In genomic region chr2:71157881-71158280, GRCm38 (mm10) we compare ENCODE assay signal across 22 mouse cellular contexts. TPM values are rescaled to one million over a fixed set of nuclear protein-coding genes. Genes with fewer than 3 reads are reported as not detected.
DNase-seq lines count a peak whose midpoint lies in the region; ATAC-seq and TF ChIP-seq lines count a peak whose summit lies in the region.
"Had no signal": no experiment of that assay in that cellular context is flagged by ENCODE, and none has a peak within 500 bp of the region (broad histone marks: within the 10 kb centered on the region; RNA-seq: fewer than 3 reads in every experiment).

No protein-coding gene starts in this region.

- no peak for TF ChIP-seq POLR2A in testis, adult 2 months (IDR thresholded peaks at IDR 0.05; ENCODE audit: control insufficient read depth, low read depth, low read length)

- no peaks in the 10 kb centered on the region for H3K36me3 ChIP-seq in midbrain, embryonic 11.5 days (ENCODE audit: control insufficient read depth, insufficient read depth, low read length)
- no peaks in the 10 kb centered on the region for H3K36me3 ChIP-seq in midbrain, embryonic 15.5 days (replicated peaks)
- H3K36me3 ChIP-seq in testis, adult 2 months (ENCODE audit: control insufficient read depth, insufficient read depth, low read length): no peaks in the 10 kb centered on the region
- H3K36me3 ChIP-seq: G1E had no signal

- ATAC-seq in midbrain, embryonic 11.5 days (ENCODE audit: low FRiP score): no peak
- ATAC-seq in midbrain, embryonic 15.5 days (replicated peaks): no peak
- ATAC-seq: activated CD4-positive, CD25-positive, alpha-beta regulatory T cell, adult 4 months; CD4-positive, CD25-positive, alpha-beta regulatory T cell, adult 4 months; Patski had no signal

- TF ChIP-seq CTCF in testis, adult 2 months (IDR thresholded peaks at IDR 0.05; ENCODE audit: control insufficient read depth, insufficient read depth, insufficient replicate concordance, low read depth, low read length): no peak

- H3K9me3 ChIP-seq in midbrain, embryonic 11.5 days (ENCODE audit: control insufficient read depth, low read length): no peaks in the 10 kb centered on the region
- H3K9me3 ChIP-seq in midbrain, embryonic 15.5 days: no peaks in the 10 kb centered on the region
- H3K9me3 ChIP-seq: G1E had no signal

- H3K27me3 ChIP-seq in midbrain, embryonic 11.5 days (ENCODE audit: control insufficient read depth, insufficient read depth, low read length): no peaks in the 10 kb centered on the region
- H3K27me3 ChIP-seq in midbrain, embryonic 15.5 days (replicated peaks): no peaks in the 10 kb centered on the region
- H3K27me3 ChIP-seq in testis, adult 2 months (ENCODE audit: control insufficient read depth, insufficient read depth, low read length): no peaks in the 10 kb centered on the region
- H3K27me3 ChIP-seq: CH12.LX, Patski had no signal

- 94% methylated on average over 8 of the region's 8 CpGs for WGBS in midbrain, embryonic 11.5 days
- 94% methylated on average over 8 of the region's 8 CpGs for WGBS in midbrain, embryonic 15.5 days

- no peak overlapping the region for H3K4me2 ChIP-seq in midbrain, embryonic 11.5 days
- H3K4me2 ChIP-seq in midbrain, embryonic 15.5 days: no peak overlapping the region

- no peak overlapping the region for H3K27ac ChIP-seq in midbrain, embryonic 11.5 days (ENCODE audit: low read depth, low read length)
- H3K27ac ChIP-seq in midbrain, embryonic 15.5 days: no peak overlapping the region
- peak overlapping the region; percentile 99 for H3K27ac ChIP-seq in testis, adult 2 months (ENCODE audit: control insufficient read depth, insufficient read depth, low read depth, low read length)

- no peak overlapping the region for H3K4me3 ChIP-seq in midbrain, embryonic 11.5 days (ENCODE audit: low read depth, low read length)
- H3K4me3 ChIP-seq in midbrain, embryonic 15.5 days: no peak overlapping the region
- H3K4me3 ChIP-seq in testis, adult 2 months (ENCODE audit: control insufficient read depth, low read depth, low read length): no peak overlapping the region

- DNase-seq in heart, adult 11 months: peak; percentile 68
- DNase-seq in heart, postnatal 4 days: no peak
- DNase-seq in midbrain, embryonic 11.5 days (ENCODE audit: low spot score, missing footprints): peak; percentile 73
- no peak for DNase-seq in testis, postnatal 10 days (ENCODE audit: low spot score)
- DNase-seq: adrenal gland, adult 2 months; adrenal gland, adult 8-10 months; adrenal gland, postnatal 10 days; adrenal gland, postnatal 14 days; adrenal gland, postnatal 25 days; adrenal gland, postnatal 36 days; B cell, adult 2 months; cerebellum, adult 11 months; cerebellum, adult 11-12 months; cerebellum, adult 18-20 months had no signal

- H3K9ac ChIP-seq in midbrain, embryonic 11.5 days (ENCODE audit: low read length): no peak overlapping the region
- no peak overlapping the region for H3K9ac ChIP-seq in midbrain, embryonic 15.5 days

- H3K4me1 ChIP-seq in midbrain, embryonic 11.5 days (ENCODE audit: control insufficient read depth, insufficient read depth, low read length): peaks cover 3% of the 10 kb centered on the region; the same call in 1 of the 2 replicates
- H3K4me1 ChIP-seq in midbrain, embryonic 15.5 days: peaks cover 13% of the 10 kb centered on the region
- peaks cover 3% of the 10 kb centered on the region for H3K4me1 ChIP-seq in testis, adult 2 months (ENCODE audit: control insufficient read depth, insufficient read depth, low read length)

RNA-seq across cellular contexts. Expression of gene Cybrd1, which starts 40.2 kb away (rescaled TPM):
- total RNA-seq in heart, postnatal 4 days (2021): 1 to 10 TPM; 1.2 to 1.3 TPM
- 0.22 and 0.26 TPM in 2 replicates for polyA plus RNA-seq in midbrain, embryonic 11.5 days (2014; fragmentation: Nextera tagmentation; extraction: Ambion mirVana)
- 2.1 and 2.9 TPM in 2 replicates for polyA plus RNA-seq in midbrain, embryonic 15.5 days (2015; fragmentation: Nextera tagmentation; extraction: Ambion mirVana)
- 1.9 and 2.5 TPM in 2 replicates for polyA plus RNA-seq in testis, adult 2 months (2012; rRNA removed)
- total RNA-seq: CH12.LX had no signal
- polyA plus RNA-seq: C2C12, G1E had no signal

RNA-seq across cellular contexts. Expression of gene Dync1i2, which starts 53.6 kb away (rescaled TPM):
- total RNA-seq in heart, postnatal 4 days (2021): 10 to 100 TPM; 96.0 to 99.1 TPM
- 189 and 206 TPM in 2 replicates for polyA plus RNA-seq in midbrain, embryonic 11.5 days (2014; fragmentation: Nextera tagmentation; extraction: Ambion mirVana)
- polyA plus RNA-seq in midbrain, embryonic 15.5 days (2015; fragmentation: Nextera tagmentation; extraction: Ambion mirVana): 171 and 181 TPM in 2 replicates
- polyA plus RNA-seq in testis, adult 2 months (2012; rRNA removed): 40.6 and 46.5 TPM in 2 replicates

Comparison
In these comparisons a context has a peak if more than half of its experiments do, and no peak if none do; other contexts are left out.
1. DNase-seq: peak in heart, adult 11 months (single experiment) and midbrain, embryonic 11.5 days (single experiment); none in heart, postnatal 4 days (single experiment) and testis, postnatal 10 days (single experiment).